Mouse (Mus musculus): ENCODE measurements around the gene Rab11b.
"Not testable (repeated sequence)": the region's sequence is repeated elsewhere in the genome, so short reads cannot be mapped to it uniquely, and the experiment has no call there.

The Rab11b gene

GRCm38 (mm10) chr17:33771617-33772016 is 11.3 kb upstream of the Rab11b start:
- DNase-seq (ENCODE audit: low read depth, low spot score) = no peak

- no peak for DNase-seq (ENCODE audit: low read depth, low spot score)
These were observed 6.1 kb upstream of the Rab11b start for GRCm38 (mm10) chr17:33766389-33766788.

GRCm38 (mm10) chr17:33759767-33760254 is 519 bp downstream of the Rab11b start:
- DNase-seq (ENCODE audit: low read depth, low spot score) = peak; percentile 96

- peak; percentile 28 for DNase-seq (ENCODE audit: low read depth, low spot score)
These were observed 3.1 kb downstream of the Rab11b start for GRCm38 (mm10) chr17:33757231-33757630.

GRCm38 (mm10) chr17:33756108-33756790 is 4.1 kb downstream of the Rab11b start:
- DNase-seq (ENCODE audit: low read depth, low spot score) = no peak

- DNase-seq (ENCODE audit: low read depth, low spot score) = no peak
These were observed 4.8 kb downstream of the Rab11b start for GRCm38 (mm10) chr17:33755418-33756107.

- peak; percentile 63 for DNase-seq (ENCODE audit: low read depth, low spot score)
These were observed 5.7 kb downstream of the Rab11b start for GRCm38 (mm10) chr17:33754656-33755055.

- DNase-seq (ENCODE audit: low read depth, low spot score) = no peak
These were observed 8.0 kb downstream of the Rab11b start for GRCm38 (mm10) chr17:33752297-33752696.

GRCm38 (mm10) chr17:33751181-33751580 is 9.1 kb downstream of the Rab11b start:
- DNase-seq (ENCODE audit: low read depth, low spot score) = no peak

GRCm38 (mm10) chr17:33749451-33749850 is 10.9 kb downstream of the Rab11b start:
- no peak for DNase-seq (ENCODE audit: low read depth, low spot score)

- DNase-seq (ENCODE audit: low read depth, low spot score) = peak; percentile 35
These were observed 14.3 kb downstream of the Rab11b start for GRCm38 (mm10) chr17:33746011-33746410.

- DNase-seq (ENCODE audit: low read depth, low spot score) = no peak
These were observed 15.5 kb downstream of the Rab11b start for GRCm38 (mm10) chr17:33744686-33745384.

- no peak for DNase-seq (ENCODE audit: low read depth, low spot score)
These were observed 17.9 kb downstream of the Rab11b start for GRCm38 (mm10) chr17:33742420-33742819.

GRCm38 (mm10) chr17:33733526-33733925 is 26.8 kb downstream of the Rab11b start:
- not testable (repeated sequence) for DNase-seq (ENCODE audit: low read depth, low spot score)

GRCm38 (mm10) chr17:33732556-33733083 is 27.7 kb downstream of the Rab11b start:
- DNase-seq (ENCODE audit: low read depth, low spot score) = not testable (repeated sequence)

GRCm38 (mm10) chr17:33729215-33729614 is 31.1 kb downstream of the Rab11b start:
- no peak for DNase-seq (ENCODE audit: low read depth, low spot score)

GRCm38 (mm10) chr17:33728396-33728795 is 31.9 kb downstream of the Rab11b start:
- no peak for DNase-seq (ENCODE audit: low read depth, low spot score)

GRCm38 (mm10) chr17:33719736-33720378 is 40.5 kb downstream of the Rab11b start:
- DNase-seq (ENCODE audit: low read depth, low spot score) = no peak

- DNase-seq (ENCODE audit: low read depth, low spot score) = no peak
These were observed 41.2 kb downstream of the Rab11b start for GRCm38 (mm10) chr17:33718944-33719725.

GRCm38 (mm10) chr17:33718384-33718881 is 41.9 kb downstream of the Rab11b start, which contains the start of gene March2:
Gene March2, minus strand, starts transcription at chr17:33718670.
- peak; percentile 98 for DNase-seq (ENCODE audit: low read depth, low spot score)
